Mouse (Mus musculus) Patski (cell line): ENCODE measurements at regions not wholly inside any gene's neighbourhood (a gene's known extent, or its start where the extent isn't known, plus 50 kb on each side); places are given as distances from the start of the nearest gene placed in this dataset.
"Not testable (repeated sequence)": the region's sequence is repeated elsewhere in the genome, so short reads cannot be mapped to it uniquely, and the experiment has no call there.

ENCODE experiments used
- ATAC-seq: fragments of 100-300 bp; one replicate; pipeline ENCODE4 v1.8.0; 2021
- CTCF ChIA-PET: fragments of 350-600 bp; sonication (Branson Sonifier 250); formaldehyde crosslinking; loops from one replicate; lab custom pipeline; 2022; ENCODE audit warnings: inconsistent platforms; lab: Charles Lee
- POLR2A ChIA-PET: fragments of 350-600 bp; sonication (Branson Sonifier 250); formaldehyde crosslinking; loops from one replicate; lab custom pipeline; 2022; ENCODE audit warnings: antibody characterized with exemption, inconsistent platforms; lab: Charles Lee
- DNase-seq: peaks from one replicate; pipeline ENCODE4 v3.0.0-alpha.2; 2011; ENCODE audit warnings: low read depth, low spot score
- H3K27me3 ChIP-seq: fragments of 371-371 bp; one replicate; pipeline ENCODE4 v1.5.1; 2021
- CTCF ChIP-seq: fragments of 100-300 bp; IDR thresholded peaks from one replicate; pipeline ENCODE4 v1.5.1; 2021
- in situ Hi-C: fragments of 300-500 bp; cut with MboI; formaldehyde crosslinking; loops from 3 replicates; pipeline ENCODE4 v1.11.1; 2018; ENCODE audit warnings: low pct_unique_long_range_greater_than_20kb, mixed read lengths

DNA sequence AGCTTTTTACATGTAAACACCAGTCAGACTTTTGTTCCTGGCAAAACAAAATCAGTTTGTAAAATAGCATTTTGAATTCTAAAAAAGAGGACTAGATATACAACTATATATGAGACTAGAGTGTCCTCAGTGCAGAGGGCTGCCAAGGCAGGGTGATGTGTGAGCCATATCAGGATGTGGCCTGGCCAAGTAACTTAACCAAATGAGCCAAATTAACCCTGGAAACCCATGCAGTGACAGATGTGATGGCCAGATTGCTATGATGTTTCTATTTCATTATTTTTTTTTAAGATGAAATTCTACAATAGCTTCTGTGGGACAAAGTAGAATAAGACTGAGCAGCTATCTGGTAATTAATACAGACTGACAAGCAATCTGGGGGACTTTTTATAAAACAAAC is 181.8 kb downstream of the Nova1 start:
- DNase-seq = no peak
- in situ Hi-C loops = no loop called here
- ATAC-seq = no peak

DNA sequence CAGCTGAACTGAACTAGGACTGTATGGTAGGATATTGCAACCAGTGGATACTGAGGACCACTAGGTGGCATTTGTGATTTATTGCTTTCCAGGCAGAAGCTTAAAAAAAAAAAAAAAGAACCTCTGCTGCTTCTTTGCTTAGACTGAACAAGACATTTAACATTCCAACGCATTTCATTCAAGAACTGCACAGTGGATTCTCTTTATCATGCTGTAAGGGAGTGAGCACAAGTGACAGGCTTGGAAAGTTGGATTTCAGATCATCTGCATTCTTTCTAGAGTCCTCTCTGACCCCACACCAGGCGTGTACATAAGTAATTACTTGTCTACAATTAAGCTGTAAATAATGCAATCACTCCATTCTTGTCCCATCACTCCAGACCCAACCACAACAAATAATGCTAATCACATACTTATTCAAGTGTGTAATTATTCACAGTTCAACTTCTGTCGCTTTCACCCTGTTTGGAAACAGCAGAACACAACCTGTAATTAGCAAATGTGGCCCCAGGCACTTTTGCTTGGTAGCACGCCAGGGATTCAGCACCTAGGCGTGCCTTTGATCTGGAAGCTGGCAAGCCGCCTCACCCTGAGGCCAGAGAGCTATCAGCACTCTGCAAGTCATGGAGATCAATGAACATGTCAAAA is 183.5 kb downstream of the Nova1 start:
- POLR2A ChIA-PET = interaction anchor here (0.7 kb wide), 1 partner anchor 847 kb away, joined by 4 read pairs; no protein-coding TSS in a partner anchor
- DNase-seq (peak; percentile 9), ATAC-seq (peak; percentile 62)
- CTCF ChIA-PET = no interaction called here
- in situ Hi-C loops = no loop called here
- peak; percentile 25 for TF ChIP-seq CTCF
- peaks cover 4% of the 10 kb centered on the region for H3K27me3 ChIP-seq

More for the DNA sequence above, 181.8 kb downstream of the Nova1 start:
- ChIA-PET POLR2A (interaction anchor here (0.9 kb wide), 1 partner anchor 1041 kb away, joined by 4 read pairs; no protein-coding TSS in a partner anchor), CTCF (interaction anchor here (1.1 to 1.4 kb wide), 2 partner anchors 9 to 10 kb away, joined by 3 to 4 read pairs; no protein-coding TSS in a partner anchor)
- H3K27me3 ChIP-seq = peaks cover 5% of the 10 kb centered on the region
- no peak for TF ChIP-seq CTCF

DNA sequence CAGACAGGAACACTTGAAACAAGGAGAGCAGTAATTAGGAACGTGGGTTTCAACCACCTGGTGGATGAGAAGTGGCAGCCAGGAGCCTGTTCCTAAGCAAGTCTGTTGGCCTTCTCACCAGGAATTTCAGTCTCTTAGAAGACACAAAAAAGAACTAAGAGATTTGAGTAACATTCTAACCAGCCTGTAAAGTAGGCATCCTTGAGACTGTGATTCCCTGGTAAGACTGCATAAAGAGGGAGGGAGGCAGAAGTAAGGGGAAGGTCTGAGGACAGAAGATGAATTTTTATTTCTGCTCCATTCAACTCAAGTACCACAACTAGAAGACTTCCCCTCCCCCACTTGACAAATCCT is 184.0 kb downstream of the Nova1 start:
- TF ChIP-seq CTCF = no peak
- no peak for DNase-seq
- ChIA-PET CTCF (no interaction called here), POLR2A (interaction anchor here (0.7 kb wide), 1 partner anchor 847 kb away, joined by 4 read pairs; no protein-coding TSS in a partner anchor)
- in situ Hi-C loops = no loop called here
- no peaks in the 10 kb centered on the region for H3K27me3 ChIP-seq
- ATAC-seq = peak; percentile 26

DNA sequence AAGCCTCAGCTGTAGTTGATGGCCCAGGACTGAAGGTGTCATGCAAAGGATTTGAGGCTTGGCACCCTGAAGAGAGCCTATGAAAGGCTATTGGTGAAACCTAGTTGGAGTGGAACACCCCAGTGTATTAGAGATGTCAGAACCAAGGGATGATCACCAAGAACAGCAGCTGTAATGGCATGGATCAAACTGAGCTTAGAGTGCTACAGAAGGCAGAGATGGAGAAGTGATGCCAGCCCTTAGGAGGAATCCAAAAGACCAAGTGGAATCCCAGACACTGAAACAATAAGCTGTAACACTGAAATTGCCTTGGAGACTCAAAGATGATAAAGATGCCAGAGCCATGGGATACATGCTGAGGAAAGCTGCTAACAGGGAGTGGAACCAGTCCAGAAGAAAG is 186.3 kb downstream of the Nova1 start:
- POLR2A ChIA-PET, DNase-seq, in situ Hi-C loops, H3K27me3 ChIP-seq, CTCF ChIA-PET, ATAC-seq: not testable (repeated sequence)

DNA sequence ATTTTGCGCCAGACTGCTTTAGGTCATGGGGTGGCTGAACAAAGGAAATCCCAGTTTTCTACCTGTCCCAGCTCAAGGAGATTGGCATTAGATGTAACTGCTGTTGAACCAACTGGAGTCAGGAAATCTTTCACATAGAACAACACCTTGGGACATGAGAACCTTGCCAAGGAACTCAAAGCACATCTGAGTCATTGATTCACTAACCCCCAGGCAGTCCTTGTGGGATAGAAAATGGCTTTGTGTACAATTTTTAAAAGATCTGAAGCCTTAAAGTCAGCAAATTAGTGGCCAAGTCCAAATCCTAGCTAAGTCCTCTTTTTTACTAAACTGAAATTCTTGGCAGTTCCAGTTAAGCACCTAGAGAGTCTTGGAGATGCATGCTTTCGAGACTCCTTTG is 191.4 kb downstream of the Nova1 start:
- in situ Hi-C loops = no loop called here
- DNase-seq (peak; percentile 68), ATAC-seq (peak; percentile 98)
- TF ChIP-seq CTCF = no peak
- ChIA-PET CTCF (interaction anchor here (0.8 to 1.1 kb wide), 2 partner anchors 17 to 18 kb away, joined by 3 read pairs; no protein-coding TSS in a partner anchor), POLR2A (no interaction called here)
- H3K27me3 ChIP-seq = no peaks in the 10 kb centered on the region

DNA sequence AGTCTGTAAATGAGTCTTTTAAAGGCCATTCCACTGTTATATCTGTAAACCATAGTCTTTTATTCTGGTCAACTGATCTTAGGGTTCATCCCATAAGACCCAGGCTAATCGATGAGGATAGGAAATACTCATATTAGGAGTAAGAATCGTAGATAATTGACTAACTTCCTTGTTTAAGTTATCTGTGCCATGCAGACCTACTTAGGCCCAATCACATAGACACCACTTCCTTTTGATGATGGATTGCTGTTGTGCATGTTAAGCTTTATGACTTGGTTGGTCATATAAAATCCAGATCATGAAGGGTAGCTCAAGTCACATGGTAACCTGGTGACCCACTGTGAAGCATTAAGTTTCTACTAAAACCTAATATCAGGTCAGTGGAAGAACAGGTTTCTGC is 207.3 kb downstream of the Nova1 start:
- H3K27me3 ChIP-seq = no peaks in the 10 kb centered on the region
- ChIA-PET POLR2A (interaction anchor here (0.7 kb wide), 1 partner anchor 183 kb away, joined by 3 read pairs; no protein-coding TSS in a partner anchor), CTCF (interaction anchor here (1.1 kb wide), 1 partner anchor 16 kb away, joined by 3 read pairs; no protein-coding TSS in a partner anchor)
- in situ Hi-C loops = loop anchor here (25.0 kb wide), 1 partner anchor 674 kb away; no protein-coding TSS in a partner anchor
- no peak for TF ChIP-seq CTCF
- DNase-seq (no peak), ATAC-seq (no peak)

DNA sequence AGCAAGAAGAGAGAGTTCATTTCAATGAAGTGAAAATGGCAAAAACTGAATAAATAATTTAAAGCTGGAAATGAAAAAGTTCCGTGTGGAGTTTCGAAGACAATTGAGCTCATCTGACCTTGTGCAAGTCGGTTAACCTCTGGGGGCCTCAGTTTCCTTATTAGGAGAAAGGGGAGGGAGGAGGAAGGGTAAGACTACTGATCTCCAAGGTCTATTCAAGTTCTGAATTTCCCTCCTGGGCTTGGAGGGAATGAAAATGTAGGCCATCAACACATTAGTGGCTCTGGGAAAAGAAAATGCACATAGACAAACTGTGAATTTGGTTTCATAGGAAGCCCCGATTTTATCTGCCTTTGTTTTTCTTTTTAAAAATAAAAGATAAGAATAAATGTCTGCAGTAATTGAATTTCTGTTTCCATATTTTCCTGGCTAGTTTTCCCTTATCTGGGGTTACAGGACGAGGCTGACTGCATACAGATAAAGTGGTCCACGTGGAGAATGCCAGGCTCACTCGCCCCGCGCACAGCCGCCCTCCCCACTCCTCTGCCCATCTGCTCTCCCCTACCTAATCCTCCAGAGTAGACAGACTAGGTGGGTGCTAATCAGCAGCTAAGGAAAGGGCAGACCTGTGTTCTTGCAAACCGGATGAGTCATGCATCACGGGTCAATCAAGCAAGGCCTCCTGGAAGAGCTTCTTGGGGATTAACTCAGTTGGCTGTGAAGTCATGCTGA is 209.0 kb downstream of the Nova1 start:
- no peaks in the 10 kb centered on the region for H3K27me3 ChIP-seq
- no peak for TF ChIP-seq CTCF
- POLR2A ChIA-PET = no interaction called here
- CTCF ChIA-PET = interaction anchor here (1.2 kb wide), 1 partner anchor 18 kb away, joined by 3 read pairs; no protein-coding TSS in a partner anchor
- ATAC-seq = peak; percentile 100
- peak; percentile 71 for DNase-seq
- in situ Hi-C loops = loop anchor here (25.0 kb wide), 1 partner anchor 672 kb away; no protein-coding TSS in a partner anchor

DNA sequence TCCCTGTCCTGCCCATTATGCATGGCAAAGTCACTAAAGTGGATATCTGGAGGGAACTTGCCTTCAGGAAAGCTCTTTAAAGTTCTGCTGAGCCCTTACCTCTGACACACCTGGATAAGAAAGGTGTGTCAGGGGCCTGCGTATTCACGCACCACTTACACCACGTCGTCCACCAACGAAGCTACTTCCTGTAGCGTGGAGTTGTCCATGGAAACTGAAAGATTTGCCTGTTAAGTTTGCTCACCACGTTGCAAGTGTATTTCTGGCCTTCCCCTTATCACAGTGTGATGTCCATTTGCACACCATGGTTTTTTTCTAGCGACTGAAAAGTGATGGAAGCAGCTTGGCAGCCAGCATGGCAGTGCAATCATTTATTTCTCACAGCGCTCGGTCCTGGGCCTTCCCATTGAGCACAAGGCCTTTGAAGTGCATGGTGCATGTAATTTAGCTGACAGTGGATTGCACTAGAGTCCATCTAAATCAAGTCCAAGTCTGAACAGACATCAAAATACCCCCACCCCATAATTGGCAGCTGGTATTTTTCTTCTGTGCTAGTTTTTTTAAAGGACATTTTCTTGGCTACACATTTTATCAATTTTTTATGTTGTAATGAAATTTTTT is 210.3 kb downstream of the Nova1 start:
- in situ Hi-C loops = loop anchor here (25.0 kb wide), 1 partner anchor 671 kb away; no protein-coding TSS in a partner anchor
- POLR2A ChIA-PET = no interaction called here

DNA sequence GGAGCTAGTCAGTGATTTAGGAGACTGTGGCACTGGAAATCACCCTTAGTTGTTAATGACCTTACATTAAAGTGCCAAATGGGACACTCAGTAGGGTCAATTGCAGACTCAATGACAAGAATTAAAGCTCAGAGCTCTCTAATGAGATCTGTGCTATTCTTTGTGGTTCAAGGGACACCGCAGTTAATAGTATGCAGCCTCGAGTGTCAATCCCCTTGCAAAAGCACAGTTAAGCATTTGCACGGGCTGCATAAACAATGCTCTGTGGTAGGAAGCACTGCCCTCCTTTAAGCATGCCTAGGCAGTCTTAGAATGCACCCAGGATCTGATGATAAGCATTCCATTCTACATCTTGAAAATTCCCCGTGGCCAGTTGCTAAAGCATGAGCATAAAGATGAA is 221.5 kb downstream of the Nova1 start:
- TF ChIP-seq CTCF = no peak
- ATAC-seq (no peak), DNase-seq (no peak)
- ChIA-PET CTCF (no interaction called here), POLR2A (interaction anchor here (0.6 kb wide), 1 partner anchor 109 kb away, joined by 3 read pairs; no protein-coding TSS in a partner anchor)
- no peaks in the 10 kb centered on the region for H3K27me3 ChIP-seq
- in situ Hi-C loops = no loop called here

More for the DNA sequence above, 210.3 kb downstream of the Nova1 start:
- no peaks in the 10 kb centered on the region for H3K27me3 ChIP-seq
- no peak for TF ChIP-seq CTCF
- CTCF ChIA-PET = interaction anchor here (1.2 kb wide), 1 partner anchor 19 kb away, joined by 3 read pairs; no protein-coding TSS in a partner anchor
- ATAC-seq (no peak), DNase-seq (no peak)

DNA sequence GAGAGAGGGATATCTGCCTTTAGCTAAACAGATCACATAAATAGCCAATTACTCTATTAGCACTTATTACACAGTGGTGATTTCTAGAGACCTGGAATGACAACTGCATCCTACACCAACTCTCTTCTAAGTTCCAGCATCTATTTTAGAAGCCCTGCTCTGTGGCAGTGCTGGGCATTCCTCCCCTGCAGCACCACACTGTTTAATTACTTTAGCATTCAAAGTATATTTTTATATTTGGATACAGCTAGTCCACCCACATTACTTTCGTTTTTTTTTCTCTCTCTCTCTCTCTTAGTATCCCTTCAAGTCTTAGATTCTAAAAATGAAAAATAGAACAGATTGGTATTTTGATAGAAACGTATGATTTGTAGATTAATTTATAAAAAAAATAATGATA is 250.1 kb downstream of the Nova1 start:
- in situ Hi-C loops = no loop called here
- POLR2A ChIA-PET = no interaction called here
- DNase-seq (no peak), ATAC-seq (no peak)
- no peak for TF ChIP-seq CTCF
- CTCF ChIA-PET = no interaction called here
- H3K27me3 ChIP-seq = peaks cover 3% of the 10 kb centered on the region
